Mouse (Mus musculus): Measurements from ENCODE around the gene Dgkh.

The Dgkh gene

GRCm38 (mm10) chr14:78541319-78541718 lies 191.3 kb downstream of the Dgkh start:
- ChIA-PET CTCF (interaction anchor here in 2 of 4 experiments (0.6 to 1.0 kb wide), 2 partner anchors 12 to 340 kb away, joined by 3 to 4 read pairs; no protein-coding TSS in a partner anchor), POLR2A (interaction anchor here in 3 of 4 experiments (0.5 to 1.0 kb wide), 5 partner anchors 10 to 345 kb away, joined by 3 to 6 read pairs (median 3); no protein-coding TSS in a partner anchor)

DNA sequence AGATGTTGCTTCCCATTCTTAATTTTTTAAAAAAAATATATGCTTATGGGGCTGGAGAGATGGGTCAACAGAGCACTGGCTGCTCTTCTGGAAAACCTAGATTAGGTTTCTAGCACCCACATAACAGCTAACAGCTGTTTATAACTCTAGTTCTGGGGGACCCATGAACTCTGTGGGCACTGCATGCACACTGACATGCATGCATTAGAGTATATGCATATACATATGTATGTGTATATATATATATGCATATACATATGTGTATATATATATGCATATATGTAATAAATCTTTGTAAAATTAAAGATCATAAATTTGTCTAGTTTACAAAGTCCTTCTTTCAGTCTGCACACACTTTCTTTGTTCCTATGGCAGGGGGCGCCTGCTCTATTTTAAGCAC lies 192.8 kb downstream of the Dgkh start:
- ChIA-PET POLR2A (no interaction called here), CTCF (no interaction called here)

DNA sequence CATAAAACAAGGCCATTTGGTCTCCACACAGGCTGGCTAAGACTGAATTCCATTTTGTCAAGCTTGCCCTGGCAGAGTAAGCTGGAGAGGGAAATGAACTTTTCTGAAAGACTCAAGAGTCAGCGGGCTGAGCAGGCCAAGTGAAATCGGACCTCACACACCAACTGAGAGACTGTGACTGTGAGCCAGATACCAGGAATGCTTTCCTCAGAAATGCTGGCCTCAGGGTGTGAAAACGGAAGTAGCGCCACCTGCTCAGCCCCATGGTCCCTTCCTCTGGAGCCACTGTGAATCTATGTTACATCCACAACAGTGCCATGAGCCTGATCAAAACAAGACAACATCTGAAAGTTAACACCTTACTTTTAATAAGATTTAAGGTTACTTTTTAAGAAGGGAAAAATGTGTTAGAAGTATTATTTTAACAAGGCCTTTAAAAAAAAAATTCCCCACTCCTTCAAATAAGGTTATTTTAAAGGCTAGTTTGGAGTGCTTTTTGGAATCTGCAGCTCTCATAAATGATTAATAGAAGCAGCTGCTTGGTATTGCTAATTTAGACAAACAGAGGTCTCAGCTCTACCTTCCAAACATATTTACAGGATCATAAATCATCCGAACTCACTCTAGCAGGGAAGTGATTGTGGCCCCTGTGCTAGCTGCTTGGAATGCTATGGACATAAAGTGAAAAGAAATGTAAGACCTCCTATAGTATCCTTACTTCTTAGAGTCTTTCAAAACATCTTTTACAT lies 193.8 kb downstream of the Dgkh start:
- POLR2A ChIA-PET = interaction anchor here in 1 of 4 experiments (1.0 kb wide), 1 partner anchor 13 kb away, joined by 3 read pairs; no protein-coding TSS in a partner anchor

GRCm38 (mm10) chr14:78537551-78537950 lies 195.0 kb downstream of the Dgkh start:
- CTCF ChIA-PET = interaction anchor here in 1 of 4 experiments (0.6 to 0.7 kb wide), 2 partner anchors 26 to 332 kb away, joined by 3 read pairs; no protein-coding TSS in a partner anchor
- POLR2A ChIA-PET = interaction anchor here in 2 of 4 experiments (0.8 to 1.9 kb wide), 4 partner anchors 12 to 604 kb away, joined by 3 to 5 read pairs (median 4); no protein-coding TSS in a partner anchor

More for the DNA sequence above, 193.8 kb downstream of the Dgkh start:
- CTCF ChIA-PET = no interaction called here

GRCm38 (mm10) chr14:78536281-78537165 lies 196.1 kb downstream of the Dgkh start, which contains the start of gene Akap11:
Gene Akap11 (minus strand): TSS chr14:78536808.
- ChIA-PET CTCF (interaction anchor here in 3 of 4 experiments (0.7 to 1.2 kb wide), 4 partner anchors 43 to 772 kb away, joined by 3 to 6 read pairs (median 4); no protein-coding TSS in a partner anchor), POLR2A (interaction anchor here in 3 of 4 experiments (0.5 to 2.4 kb wide), 10 partner anchors 9 to 605 kb away, joined by 3 to 8 read pairs (median 4); no protein-coding TSS in a partner anchor)

GRCm38 (mm10) chr14:78535366-78535765 lies 197.2 kb downstream of the Dgkh start:
- POLR2A ChIA-PET = interaction anchor here in 1 of 4 experiments (2.4 kb wide), 1 partner anchor 10 kb away, joined by 8 read pairs; no protein-coding TSS in a partner anchor
- CTCF ChIA-PET = no interaction called here

GRCm38 (mm10) chr14:78534651-78535050 lies 197.9 kb downstream of the Dgkh start:
- ChIA-PET POLR2A (interaction anchor here in 1 of 4 experiments (2.4 kb wide), 1 partner anchor 10 kb away, joined by 8 read pairs; no protein-coding TSS in a partner anchor), CTCF (no interaction called here)

DNA sequence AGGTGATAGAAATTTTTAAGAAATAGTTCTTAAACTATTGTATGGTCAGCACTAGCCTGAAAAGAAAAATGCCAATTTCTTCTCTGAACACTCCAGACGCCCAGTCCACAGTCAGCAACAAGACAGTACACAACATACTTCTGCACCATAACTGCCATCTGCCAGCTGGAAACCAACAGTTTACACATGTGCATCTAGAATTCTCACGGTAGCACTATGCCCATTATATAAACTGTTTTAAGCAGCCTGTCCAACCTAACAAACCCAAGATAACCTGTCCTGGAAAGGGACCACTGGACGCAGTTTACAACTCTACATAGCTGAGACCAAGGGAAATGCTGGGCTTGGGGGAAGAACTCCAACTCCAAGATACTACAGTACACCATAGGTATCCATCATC lies 198.9 kb downstream of the Dgkh start:
- ChIA-PET POLR2A (no interaction called here), CTCF (interaction anchor here in 1 of 4 experiments (0.5 kb wide), 1 partner anchor 787 kb away, joined by 7 read pairs; no protein-coding TSS in a partner anchor)

GRCm38 (mm10) chr14:78532345-78532744 lies 200.2 kb downstream of the Dgkh start:
- ChIA-PET CTCF (no interaction called here), POLR2A (no interaction called here)

DNA sequence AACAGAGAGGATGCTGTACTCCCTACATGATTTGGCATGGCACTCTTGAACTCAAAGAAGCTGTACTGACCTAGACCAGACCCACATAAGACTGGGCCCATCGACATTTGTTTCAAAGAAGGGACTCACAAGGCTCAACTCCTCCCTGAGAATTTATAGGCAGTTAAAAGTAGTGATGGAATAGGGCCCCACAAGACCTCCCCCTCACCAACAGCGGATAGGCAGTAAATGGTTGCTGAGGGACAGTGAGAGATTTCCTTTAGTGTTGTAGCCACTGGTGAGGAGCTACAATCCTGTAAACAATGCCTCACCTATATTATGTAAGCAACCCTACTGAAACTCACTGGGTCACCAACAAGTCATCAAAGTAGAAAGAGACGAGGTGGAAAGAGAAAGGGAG lies 202.3 kb downstream of the Dgkh start:
- POLR2A ChIA-PET = no interaction called here
- CTCF ChIA-PET = interaction anchor here in 1 of 4 experiments (0.6 kb wide), 1 partner anchor 12 kb away, joined by 3 read pairs; no protein-coding TSS in a partner anchor

GRCm38 (mm10) chr14:78528461-78529425 lies 203.8 kb downstream of the Dgkh start:
- ChIA-PET POLR2A (interaction anchor here in 1 of 4 experiments (0.9 kb wide), 1 partner anchor 27 kb away, joined by 3 read pairs; no protein-coding TSS in a partner anchor), CTCF (interaction anchor here in 1 of 4 experiments (0.6 kb wide), 1 partner anchor 608 kb away, joined by 3 read pairs; no protein-coding TSS in a partner anchor)

GRCm38 (mm10) chr14:78526907-78527306 lies 205.7 kb downstream of the Dgkh start:
- ChIA-PET CTCF (no interaction called here), POLR2A (interaction anchor here in 2 of 4 experiments (0.6 to 1.6 kb wide), 4 partner anchors 9 to 17 kb away, joined by 3 to 6 read pairs (median 3); partner anchors contain the start of gene Akap11 (in 1 of the 2))

- CTCF ChIA-PET = interaction anchor here in 2 of 4 experiments (0.6 to 0.7 kb wide), 3 partner anchors 72 to 87 kb away, joined by 3 to 4 read pairs (median 3); no protein-coding TSS in a partner anchor
These were observed 206.1 kb downstream of the Dgkh start for GRCm38 (mm10) chr14:78526475-78526874.

GRCm38 (mm10) chr14:78525611-78526457 lies 206.7 kb downstream of the Dgkh start:
- POLR2A ChIA-PET = interaction anchor here in 2 of 4 experiments (0.6 to 1.7 kb wide), 3 partner anchors 9 to 15 kb away, joined by 3 to 8 read pairs (median 3); no protein-coding TSS in a partner anchor
- CTCF ChIA-PET = interaction anchor here (0.6 to 1.1 kb wide), 5 partner anchors 43 to 88 kb away, joined by 3 to 4 read pairs (median 3); no protein-coding TSS in a partner anchor

More at GRCm38 (mm10) chr14:78526475-78526874, 206.1 kb downstream of the Dgkh start:
- POLR2A ChIA-PET = interaction anchor here in 2 of 4 experiments (0.6 to 1.6 kb wide), 3 partner anchors 10 to 15 kb away, joined by 3 to 6 read pairs (median 3); partner anchors contain the start of gene Akap11 (in 1 of the 2)

- ChIA-PET POLR2A (interaction anchor here in 1 of 4 experiments (1.7 kb wide), 1 partner anchor 10 kb away, joined by 8 read pairs; no protein-coding TSS in a partner anchor), CTCF (interaction anchor here in 1 of 4 experiments (1.1 kb wide), 1 partner anchor 42 kb away, joined by 3 read pairs; no protein-coding TSS in a partner anchor)
These were observed 207.5 kb downstream of the Dgkh start for GRCm38 (mm10) chr14:78525059-78525458.

DNA sequence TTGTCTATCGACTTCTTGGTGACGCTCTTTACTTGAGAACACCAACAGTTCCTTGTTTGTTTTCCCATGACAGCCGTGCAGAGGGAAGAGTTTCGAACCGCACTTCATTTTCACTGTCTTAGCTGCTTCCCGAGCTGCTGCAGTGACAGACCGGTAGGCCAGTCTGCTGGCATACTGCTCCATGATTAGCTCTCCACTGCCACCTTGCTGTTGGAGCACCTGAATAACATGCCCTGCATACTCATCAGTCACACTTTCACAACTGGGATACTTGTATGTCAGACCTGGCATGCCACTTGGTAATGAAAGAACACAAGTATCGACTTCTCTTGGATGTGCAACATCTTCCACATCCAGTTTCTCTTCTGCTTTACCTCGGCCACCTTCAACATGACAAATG lies 221.9 kb downstream of the Dgkh start:
- ChIA-PET POLR2A (no interaction called here), CTCF (interaction anchor here in 2 of 4 experiments (0.6 to 1.3 kb wide), 2 partner anchors 28 to 862 kb away, joined by 3 read pairs; no protein-coding TSS in a partner anchor)
